Mouse (Mus musculus) limb, embryonic 14.5 days (tissue): ENCODE data around the gene Acsm3. TPM values are rescaled to one million over a fixed set of nuclear protein-coding genes. Genes with fewer than 3 reads are reported as not detected.
"Not testable (repeated sequence)": the region's sequence is repeated elsewhere in the genome, so short reads cannot be mapped to it uniquely, and the experiment has no call there.

Experiments
- ATAC-seq: fragments of 200-750 bp; cut with Nextera tagmentation; 2 replicates; pipeline ENCODE4 v1.8.0; 2017; ENCODE audit warnings: low read depth, moderate number of reproducible peaks, moderate TSS enrichment; ENCODE audit not compliant: low FRiP score
- DNase-seq: peaks from one replicate; pipeline ENCODE4 v3.0.0-alpha.2; 2015; ENCODE audit warnings: low spot score
- H3K27ac ChIP-seq: fragments of 300-500 bp; sonication (generic); replicated peaks from 2 replicates; pipeline ENCODE4 v1.5.1; 2014; ENCODE audit warnings: low read depth, mild to moderate bottlenecking, low read length, moderate library complexity, mixed read lengths
- H3K27me3 ChIP-seq: fragments of 300-500 bp; sonication (generic); 2 replicates; pipeline ENCODE4 v1.6.1; 2014; ENCODE audit warnings: low read length, mixed read lengths; ENCODE audit not compliant: control insufficient read depth, insufficient read depth
- H3K36me3 ChIP-seq: fragments of 300-500 bp; sonication (generic); 2 replicates; pipeline ENCODE4 v1.6.1; 2014; ENCODE audit warnings: mild to moderate bottlenecking, low read length, moderate library complexity, mixed read lengths; ENCODE audit not compliant: control insufficient read depth, insufficient read depth
- H3K4me1 ChIP-seq: fragments of 300-500 bp; sonication (generic); 2 replicates; pipeline ENCODE4 v1.6.1; 2014; ENCODE audit warnings: antibody characterized with exemption, low read length, mixed read lengths; ENCODE audit not compliant: control insufficient read depth, insufficient read depth
- H3K4me2 ChIP-seq: fragments of 300-500 bp; sonication (generic); replicated peaks from 2 replicates; pipeline ENCODE4 v1.6.1; 2014; ENCODE audit warnings: low read depth, mild to moderate bottlenecking, low read length, moderate library complexity; ENCODE audit not compliant: severe bottlenecking
- H3K4me3 ChIP-seq: fragments of 300-500 bp; sonication (generic); replicated peaks from 2 replicates; pipeline ENCODE4 v1.5.1; 2014; ENCODE audit warnings: low read length
- H3K9ac ChIP-seq: fragments of 300-500 bp; sonication (generic); 2 replicates; pipeline ENCODE4 v1.6.1; 2014; ENCODE audit warnings: mild to moderate bottlenecking, low read depth, low read length, moderate library complexity; ENCODE audit not compliant: severe bottlenecking
- H3K9me3 ChIP-seq: fragments of 300-500 bp; sonication (generic); 2 replicates; pipeline ENCODE4 v1.6.1; 2016; ENCODE audit warnings: low read length; ENCODE audit not compliant: control insufficient read depth
- POLR2A ChIP-seq: fragments of 200-500 bp; IDR thresholded peaks from 2 replicates; pipeline ENCODE4 v1.8.0; 2012; ENCODE audit warnings: inconsistent platforms, mild to moderate bottlenecking, moderate library complexity, borderline replicate concordance; ENCODE audit not compliant: insufficient read depth, insufficient read length; ENCODE audit errors: extremely low read depth
- WGBS: fragments of 180-500 bp; shearing (Covaris S2); extraction: QIAGEN DNeasy Blood & Tissue Kit; methylation state at CpG from one replicate; pipeline ENCODE4 v1.1.7; 2014; 5-methylcytosine and 5-hydroxymethylcytosine counted together
- polyA plus RNA-seq, 2 experiments: library from polyadenylated mRNA; depleted of rRNA in 1 of 2; stranded (reverse) in 1 of 2; unstranded in 1 of 2; fragments of >200 nt; fragmentation: Nextera tagmentation in 1 of 2; extraction: Ambion mirVana in 1 of 2; gene quantifications; 2 replicates each; pipeline versions ENCODE4 v1.2.1 to v1.2.3; 2012 to 2014

The Acsm3 gene
- polyA plus RNA-seq, 2 experiments: 0.28 to 1.6 TPM

- Histone ChIP-seq H3K27ac (no peak overlapping the region), H3K36me3 (no peaks in the 10 kb centered on the region), H3K4me1 (no peaks in the 10 kb centered on the region), H3K27me3 (no peaks in the 10 kb centered on the region), H3K9ac (no peak overlapping the region), H3K4me3 (no peak overlapping the region), H3K4me2 (no peak overlapping the region), H3K9me3 (no peaks in the 10 kb centered on the region)
- DNase-seq (no peak), ATAC-seq (no peak)
- 93% methylated on average over 2 of the region's 2 CpGs for WGBS
- no peak for TF ChIP-seq POLR2A
These were observed 21.8 kb upstream of the Acsm3 start for GRCm38 (mm10) chr7:119738877-119739276.

GRCm38 (mm10) chr7:119739798-119740468 is 20.8 kb upstream of the Acsm3 start:
- H3K4me3 ChIP-seq: peak overlapping the region; percentile 32
- H3K9me3 ChIP-seq, H3K4me1 ChIP-seq, H3K27ac ChIP-seq, H3K27me3 ChIP-seq, DNase-seq, H3K36me3 ChIP-seq: not testable (repeated sequence)
- H3K4me2 ChIP-seq: peak overlapping the region; percentile 43
- peak overlapping the region; percentile 45 for H3K9ac ChIP-seq
- ATAC-seq: peak; percentile 68; the same call in 1 of the 2 replicates
- under 1% methylated on average over 15 of the region's 44 CpGs for WGBS

GRCm38 (mm10) chr7:119744321-119744720 is 16.4 kb upstream of the Acsm3 start:
- Histone ChIP-seq H3K27ac (no peak overlapping the region), H3K36me3 (no peaks in the 10 kb centered on the region), H3K4me1 (no peaks in the 10 kb centered on the region), H3K27me3 (no peaks in the 10 kb centered on the region), H3K9me3 (no peaks in the 10 kb centered on the region), H3K4me3 (peak overlapping the region; percentile 13), H3K9ac (peak overlapping the region; percentile 31; the same call in 1 of the 2 replicates), H3K4me2 (peak overlapping the region; percentile 32; the same call in 1 of the 2 replicates)
- DNase-seq: no peak
- ATAC-seq: no peak
- 7% methylated on average over 32 of the region's 34 CpGs for WGBS
- no peak for TF ChIP-seq POLR2A

GRCm38 (mm10) chr7:119745869-119746268 is 14.9 kb upstream of the Acsm3 start:
- no peak for ATAC-seq
- Histone ChIP-seq H3K9ac (no peak overlapping the region), H3K27me3 (no peaks in the 10 kb centered on the region), H3K36me3 (no peaks in the 10 kb centered on the region), H3K4me3 (no peak overlapping the region), H3K9me3 (no peaks in the 10 kb centered on the region), H3K4me2 (no peak overlapping the region), H3K4me1 (no peaks in the 10 kb centered on the region), H3K27ac (no peak overlapping the region)
- TF ChIP-seq POLR2A: no peak
- 89% methylated on average over 1 of the region's 1 CpGs for WGBS
- DNase-seq: no peak

- WGBS: 78% methylated on average over 1 of the region's 2 CpGs
- H3K27ac ChIP-seq: no peak overlapping the region
- ATAC-seq: no peak
- no peak for DNase-seq
- H3K4me2 ChIP-seq: no peak overlapping the region
- H3K9me3 ChIP-seq: no peaks in the 10 kb centered on the region
- no peak overlapping the region for H3K4me3 ChIP-seq
- TF ChIP-seq POLR2A: no peak
- H3K4me1 ChIP-seq: no peaks in the 10 kb centered on the region
- H3K36me3 ChIP-seq: no peaks in the 10 kb centered on the region
- no peaks in the 10 kb centered on the region for H3K27me3 ChIP-seq
- H3K9ac ChIP-seq: no peak overlapping the region
These were observed 12.0 kb upstream of the Acsm3 start for GRCm38 (mm10) chr7:119748761-119749160.
